Mouse (Mus musculus) MEL (cell line): ENCODE results near the gene Ndufa7. TPM values are rescaled to one million over a fixed set of nuclear protein-coding genes. Genes with fewer than 3 reads are reported as not detected.
A peak's percentile ranks its signal among the peaks of the same experiment; 100 is the strongest.

Source experiments
- DNase-seq: peaks from one replicate; pipeline ENCODE4 v3.0.0; 2011; ENCODE audit warnings: low read depth, low spot score
- H3K27ac ChIP-seq: 2 replicates; pipeline ENCODE4 v1.5.1; 2012; ENCODE audit warnings: low read depth, mild to moderate bottlenecking, control low read depth, low read length, moderate library complexity; ENCODE audit not compliant: control insufficient read depth
- H3K27me3 ChIP-seq, 2 experiments: fragments of 150-350 bp in 1 of 2; sonication (generic) in 1 of 2; 2 replicates each; pipeline ENCODE4 v1.6.1; 2012; ENCODE audit warnings: low read length in 2 of 2, mild to moderate bottlenecking in 2 of 2, improper control_type of control experiment in 1 of 2, moderate library complexity in 1 of 2; ENCODE audit not compliant: insufficient read depth in 2 of 2, control insufficient read depth in 1 of 2
- H3K36me3 ChIP-seq, 2 experiments: 2 replicates each; pipeline ENCODE4 v1.6.1; 2012 to 2014; ENCODE audit warnings: low read length in 2 of 2, improper control_type of control experiment in 1 of 2, inconsistent platforms in 1 of 2, mild to moderate bottlenecking in 1 of 2; ENCODE audit not compliant: insufficient read depth in 2 of 2, control insufficient read depth in 1 of 2
- H3K4me1 ChIP-seq, 2 experiments: fragments of 150-350 bp in 1 of 2; sonication (generic) in 1 of 2; 2 replicates each; pipeline ENCODE4 v1.6.1; 2012; ENCODE audit warnings: low read length in 2 of 2, improper control_type of control experiment in 1 of 2, mild to moderate bottlenecking in 1 of 2; ENCODE audit not compliant: insufficient read depth in 2 of 2, control insufficient read depth in 1 of 2
- H3K4me3 ChIP-seq, 2 experiments: fragments of 150-350 bp in 1 of 2; sonication (generic) in 1 of 2; 2 replicates each; pipeline ENCODE4 v1.5.1; 2012; ENCODE audit warnings: low read depth in 2 of 2, low read length in 2 of 2, mild to moderate bottlenecking in 2 of 2, moderate library complexity in 2 of 2, control low read depth in 1 of 2, improper control_type of control experiment in 1 of 2; ENCODE audit not compliant: control insufficient read depth in 1 of 2, insufficient read depth in 1 of 2
- H3K79me2 ChIP-seq: 2 replicates; pipeline ENCODE4 v1.6.1; 2012; ENCODE audit warnings: mild to moderate bottlenecking, low read length, moderate library complexity; ENCODE audit not compliant: control insufficient read depth, poor library complexity, insufficient read depth
- H3K9ac ChIP-seq: 2 replicates; pipeline ENCODE4 v1.6.1; 2012; ENCODE audit warnings: low read depth, mild to moderate bottlenecking, control low read depth, low read length, moderate library complexity; ENCODE audit not compliant: control insufficient read depth, poor library complexity, severe bottlenecking
- H3K9me3 ChIP-seq: fragments of 150-350 bp; sonication (generic); replicated peaks from 2 replicates; pipeline ENCODE4 v1.6.1; 2012; ENCODE audit warnings: mild to moderate bottlenecking, low read length, improper control_type of control experiment, moderate library complexity; ENCODE audit not compliant: insufficient read depth
- CHD1 ChIP-seq: IDR thresholded peaks from 2 replicates; pipeline ENCODE4 v1.6.1; 2012; ENCODE audit warnings: low read depth, mild to moderate bottlenecking, inconsistent platforms, low read length, improper control_type of control experiment
- CHD2 ChIP-seq: IDR thresholded peaks from 2 replicates; pipeline ENCODE4 v1.6.1; 2011; ENCODE audit warnings: low read length, improper control_type of control experiment
- CTCF ChIP-seq, 3 experiments: IDR thresholded peaks in 2 of 3; conservative IDR thresholded peaks in 1 of 3; 2 replicates each; pipeline ENCODE4 v1.5.1; 2011 to 2012; ENCODE audit warnings: low read length in 3 of 3, low read depth in 2 of 3, mild to moderate bottlenecking in 2 of 3, improper control_type of control experiment in 1 of 3, inconsistent platforms in 1 of 3, mixed read lengths in 1 of 3, moderate library complexity in 1 of 3; ENCODE audit not compliant: control insufficient read depth in 1 of 3, insufficient read depth in 1 of 3, poor library complexity in 1 of 3, severe bottlenecking in 1 of 3
- E2F4 ChIP-seq: IDR thresholded peaks from 2 replicates; pipeline ENCODE4 v1.6.1; 2011; ENCODE audit warnings: low read depth, low read length, improper control_type of control experiment, borderline replicate concordance
- ELF1 ChIP-seq: IDR thresholded peaks from 2 replicates; pipeline ENCODE4 v1.6.1; 2014; ENCODE audit warnings: low read depth, mild to moderate bottlenecking, inconsistent platforms, low read length, improper control_type of control experiment, moderate library complexity
- EP300 ChIP-seq, 2 experiments: IDR thresholded peaks; 2 replicates each; pipeline ENCODE4 v1.6.1; 2011; ENCODE audit warnings: improper control_type of control experiment in 2 of 2, low read length in 2 of 2, low read depth in 1 of 2, mild to moderate bottlenecking in 1 of 2
- ETS1 ChIP-seq: IDR thresholded peaks from 2 replicates; pipeline ENCODE4 v1.6.1; 2012; ENCODE audit warnings: low read depth, mild to moderate bottlenecking, inconsistent platforms, low read length, improper control_type of control experiment, moderate library complexity
- GABPA ChIP-seq: IDR thresholded peaks from 2 replicates; pipeline ENCODE4 v1.6.1; 2012; ENCODE audit warnings: low read depth, mild to moderate bottlenecking, inconsistent platforms, low read length, improper control_type of control experiment, moderate library complexity
- GATA1 ChIP-seq: IDR thresholded peaks from 2 replicates; pipeline ENCODE4 v1.6.1; 2011; ENCODE audit warnings: low read depth, low read length, improper control_type of control experiment
- JUND ChIP-seq: IDR thresholded peaks from 2 replicates; pipeline ENCODE4 v1.6.1; 2011; ENCODE audit warnings: low read depth, mild to moderate bottlenecking, improper control_type of control experiment, low read length
- KAT2A ChIP-seq: conservative IDR thresholded peaks from 2 replicates; pipeline ENCODE4 v1.6.1; 2012; ENCODE audit warnings: low read depth, low read length, improper control_type of control experiment, inconsistent platforms
- MAFK ChIP-seq: IDR thresholded peaks from 2 replicates; pipeline ENCODE4 v1.6.1; 2011; ENCODE audit warnings: low read depth, mild to moderate bottlenecking, low read length, improper control_type of control experiment, borderline replicate concordance
- MAX ChIP-seq: IDR thresholded peaks from 2 replicates; pipeline ENCODE4 v1.6.1; 2011; ENCODE audit warnings: low read length, improper control_type of control experiment
- MAZ ChIP-seq: IDR thresholded peaks from 2 replicates; pipeline ENCODE4 v1.6.1; 2012; ENCODE audit warnings: low read depth, mild to moderate bottlenecking, inconsistent platforms, low read length, improper control_type of control experiment
- MEF2A ChIP-seq: IDR thresholded peaks from 2 replicates; pipeline ENCODE4 v1.6.1; 2014; ENCODE audit warnings: low read depth, mild to moderate bottlenecking, inconsistent platforms, low read length, improper control_type of control experiment; ENCODE audit not compliant: poor library complexity, insufficient replicate concordance, severe bottlenecking; ENCODE audit errors: extremely low read depth
- MXI1 ChIP-seq: IDR thresholded peaks from 2 replicates; pipeline ENCODE4 v1.6.1; 2011; ENCODE audit warnings: mild to moderate bottlenecking, low read depth, low read length, improper control_type of control experiment
- MYC ChIP-seq: IDR thresholded peaks from 2 replicates; pipeline ENCODE4 v1.6.1; 2011; ENCODE audit warnings: low read depth, mild to moderate bottlenecking, low read length, improper control_type of control experiment, moderate library complexity
- POLR2A ChIP-seq, 2 experiments: IDR thresholded peaks; 2 replicates each; pipeline ENCODE4 v1.6.1; 2011 to 2012; ENCODE audit warnings: low read length in 2 of 2, mild to moderate bottlenecking in 2 of 2, control low read depth in 1 of 2, improper control_type of control experiment in 1 of 2, low read depth in 1 of 2, moderate library complexity in 1 of 2; ENCODE audit not compliant: control insufficient read depth in 1 of 2, insufficient read depth in 1 of 2, poor library complexity in 1 of 2
- POLR2AphosphoS2 ChIP-seq: IDR thresholded peaks from 2 replicates; pipeline ENCODE4 v1.6.1; 2011; ENCODE audit warnings: low read length, improper control_type of control experiment
- POLR2AphosphoS5 ChIP-seq: IDR thresholded peaks from 2 replicates; pipeline ENCODE4 v1.6.1; 2012; ENCODE audit warnings: low read depth, borderline replicate concordance, mild to moderate bottlenecking, inconsistent platforms, low read length, moderate library complexity, mixed read lengths
- RAD21 ChIP-seq: IDR thresholded peaks from 2 replicates; pipeline ENCODE4 v1.6.1; 2011; ENCODE audit warnings: mild to moderate bottlenecking, low read depth, low read length, improper control_type of control experiment
- RCOR1 ChIP-seq: IDR thresholded peaks from 2 replicates; pipeline ENCODE4 v1.6.1; 2012; ENCODE audit warnings: low read depth, mild to moderate bottlenecking, inconsistent platforms, low read length, improper control_type of control experiment
- SMC3 ChIP-seq: IDR thresholded peaks from 2 replicates; pipeline ENCODE4 v1.6.1; 2011; ENCODE audit warnings: low read depth, low read length, improper control_type of control experiment
- UBTF ChIP-seq: IDR thresholded peaks from 2 replicates; pipeline ENCODE4 v1.6.1; 2012; ENCODE audit warnings: low read depth, mild to moderate bottlenecking, inconsistent platforms, low read length, improper control_type of control experiment, moderate library complexity, borderline replicate concordance; ENCODE audit not compliant: insufficient read depth
- USF2 ChIP-seq, 2 experiments: IDR thresholded peaks; 2 replicates each; pipeline ENCODE4 v1.6.1; 2011 to 2012; ENCODE audit warnings: improper control_type of control experiment in 2 of 2, low read length in 2 of 2, borderline replicate concordance in 1 of 2, inconsistent platforms in 1 of 2, low read depth in 1 of 2, mild to moderate bottlenecking in 1 of 2; ENCODE audit not compliant: insufficient read depth in 1 of 2
- ZC3H11A ChIP-seq: IDR thresholded peaks from 2 replicates; pipeline ENCODE4 v1.6.1; 2012; ENCODE audit warnings: low read depth, mild to moderate bottlenecking, inconsistent platforms, low read length, improper control_type of control experiment
- ZKSCAN1 ChIP-seq: IDR thresholded peaks from 2 replicates; pipeline ENCODE4 v1.6.1; 2012; ENCODE audit warnings: low read depth, mild to moderate bottlenecking, inconsistent platforms, low read length, improper control_type of control experiment, moderate library complexity
- ZNF384 ChIP-seq: IDR thresholded peaks from 2 replicates; pipeline ENCODE4 v1.6.1; 2012; ENCODE audit warnings: low read depth, mild to moderate bottlenecking, inconsistent platforms, low read length, improper control_type of control experiment
- polyA plus RNA-seq, 2 experiments: library from polyadenylated mRNA; stranded (reverse) in 1 of 2; unstranded in 1 of 2; fragments of >175 nt in 1 of 2; fragments of >200 nt in 1 of 2; gene quantifications; 2 replicates each; pipeline versions ENCODE4 v1.2.1 to v1.2.4; 2012; ENCODE audit warnings: low replicate concordance in 2 of 2, low read depth in 1 of 2; ENCODE audit not compliant: insufficient read length in 2 of 2, insufficient read depth in 1 of 2, missing spikeins in 1 of 2
- total RNA-seq: library from RNA; depleted of rRNA; stranded (reverse); fragments of 300-350 nt; gene quantifications from 2 replicates; pipeline ENCODE4 v1.2.3, GENCODE M21; 2012

Gene Ndufa7
- total and polyA plus RNA-seq, 3 experiments: 326 to 370 TPM; not detected in 1

- no peak for DNase-seq
- H3K9ac ChIP-seq: no peak overlapping the region
- H3K9me3 ChIP-seq: no peaks in the 10 kb centered on the region
- no peaks in the 10 kb centered on the region for H3K36me3 ChIP-seq
- TF ChIP-seq GATA1 (no peak), JUND (no peak), GABPA (no peak), EP300 (IDR thresholded peaks at IDR 0.05; ENCODE audit: low read depth in 1 of 2, low read length in 2 of 2) (no peak), MEF2A (no peak), POLR2AphosphoS5 (no peak), ZKSCAN1 (no peak), MAZ (no peak), ETS1 (no peak), UBTF (no peak), CHD1 (no peak), POLR2A (IDR thresholded peaks at IDR 0.05; ENCODE audit: control insufficient read depth in 1 of 2, insufficient read depth in 1 of 2, low read depth in 1 of 2, low read length in 2 of 2, poor library complexity in 1 of 2) (no peak), POLR2AphosphoS2 (no peak), RAD21 (no peak), ZNF384 (no peak), USF2 (IDR thresholded peaks at IDR 0.05; ENCODE audit: borderline replicate concordance in 1 of 2, insufficient read depth in 1 of 2, low read depth in 1 of 2, low read length in 2 of 2) (no peak), CHD2 (no peak), SMC3 (no peak), MAFK (no peak), ELF1 (no peak)
- no peak overlapping the region for H3K4me3 ChIP-seq
- no peaks in the 10 kb centered on the region for H3K27me3 ChIP-seq
- no peak overlapping the region for H3K27ac ChIP-seq
- no peaks in the 10 kb centered on the region for H3K79me2 ChIP-seq
- H3K4me1 ChIP-seq: 0 out of 4 replicates have a peak, but pooled peaks cover 0 to 1% of the 10 kb centered on the region in 2 experiments
Observed at GRCm38 (mm10) chr17:33799277-33799676, 25.1 kb upstream of the Ndufa7 start.

- no peak overlapping the region for H3K4me3 ChIP-seq
- no peaks in the 10 kb centered on the region for H3K9me3 ChIP-seq
- DNase-seq: no peak
- H3K9ac ChIP-seq: no peak overlapping the region
- H3K27ac ChIP-seq: no peak overlapping the region
- H3K4me1 ChIP-seq: peaks cover 0 to 4% of the 10 kb centered on the region in 2 experiments; a peak in 1 of 4 replicates
- H3K27me3 ChIP-seq: no peaks in the 10 kb centered on the region; a peak in 1 of 4 replicates
- no peaks in the 10 kb centered on the region for H3K79me2 ChIP-seq
- H3K36me3 ChIP-seq: no peaks in the 10 kb centered on the region
- TF ChIP-seq MAZ: no peak
- TF ChIP-seq CHD2: no peak
- TF ChIP-seq RAD21: peak; percentile 60
- TF ChIP-seq USF2 (IDR thresholded peaks at IDR 0.05; ENCODE audit: borderline replicate concordance in 1 of 2, insufficient read depth in 1 of 2, low read depth in 1 of 2, low read length in 2 of 2): no peak
- no peak for TF ChIP-seq MEF2A
- TF ChIP-seq GABPA: no peak
- TF ChIP-seq E2F4: no peak
- no peak for TF ChIP-seq ZNF384
- TF ChIP-seq SMC3: peak; percentile 53
- TF ChIP-seq RCOR1: no peak
- TF ChIP-seq MAX: no peak
- TF ChIP-seq CTCF (IDR thresholded peaks at IDR 0.05 in 2 of 3, conservative IDR thresholded peaks at IDR 0.05 in 1 of 3; ENCODE audit: control insufficient read depth in 1 of 3, insufficient read depth in 1 of 3, low read depth in 2 of 3, low read length in 3 of 3, poor library complexity in 1 of 3, severe bottlenecking in 1 of 3): peak in 2 of 3 experiments; percentile 47 to 50; a peak in 4 of 6 replicates
- TF ChIP-seq ELF1: no peak
- no peak for TF ChIP-seq MXI1
- TF ChIP-seq MYC: no peak
- peak; percentile 34 for TF ChIP-seq ZC3H11A
- no peak for TF ChIP-seq KAT2A
Observed at GRCm38 (mm10) chr17:33802221-33802620, 22.2 kb upstream of the Ndufa7 start.
